ENCODE assay signal across 27 mouse cellular contexts in genomic region chr1:191046231-191046824, GRCm38 (mm10). TPM values are rescaled to one million over a fixed set of nuclear protein-coding genes. Genes with fewer than 3 reads are reported as not detected.
DNase-seq lines count a peak whose midpoint lies in the region; ATAC-seq and TF ChIP-seq lines count a peak whose summit lies in the region.
"Had no signal": no experiment of that assay in that cellular context is flagged by ENCODE, and none has a peak within 500 bp of the region (broad histone marks: within the 10 kb centered on the region; RNA-seq: fewer than 3 reads in every experiment).

No protein-coding gene starts in this region.

- no peak overlapping the region for H3K9ac ChIP-seq in hindbrain, embryonic 16.5 days (ENCODE audit: low read depth, low read length)
- H3K9ac ChIP-seq in hindbrain, embryonic 14.5 days = no peak overlapping the region
- no peak overlapping the region for H3K9ac ChIP-seq in stomach, postnatal 0 days (ENCODE audit: low read length)
- H3K9ac ChIP-seq: forebrain, postnatal 0 days; liver, embryonic 14.5 days; neural tube, embryonic 12.5 days had no signal

- 72% methylated on average over 7 of the region's 7 CpGs for WGBS in hindbrain, embryonic 16.5 days
- WGBS in hindbrain, embryonic 14.5 days = 73% methylated on average over 7 of the region's 7 CpGs
- 49% methylated on average over 7 of the region's 7 CpGs for WGBS in stomach, postnatal 0 days

- H3K4me2 ChIP-seq in hindbrain, embryonic 16.5 days (ENCODE audit: low read length) = no peak overlapping the region
- no peak overlapping the region for H3K4me2 ChIP-seq in hindbrain, embryonic 14.5 days (replicated peaks)
- H3K4me2 ChIP-seq in stomach, postnatal 0 days (replicated peaks; ENCODE audit: low read depth) = no peak overlapping the region
- H3K4me2 ChIP-seq: midbrain, embryonic 11.5 days; neural tube, embryonic 12.5 days had no signal

- H3K9me3 ChIP-seq in hindbrain, embryonic 16.5 days (ENCODE audit: control insufficient read depth, low read length) = no peaks in the 10 kb centered on the region
- no peaks in the 10 kb centered on the region for H3K9me3 ChIP-seq in hindbrain, embryonic 14.5 days (ENCODE audit: control insufficient read depth, low read length)
- no peaks in the 10 kb centered on the region for H3K9me3 ChIP-seq in stomach, postnatal 0 days (ENCODE audit: control insufficient read depth, low read length)
- H3K9me3 ChIP-seq: neural tube, embryonic 12.5 days had no signal

- H3K4me1 ChIP-seq in hindbrain, embryonic 16.5 days (ENCODE audit: control insufficient read depth, insufficient read depth, low read depth, low read length) = no peaks in the 10 kb centered on the region
- no peaks in the 10 kb centered on the region for H3K4me1 ChIP-seq in hindbrain, embryonic 14.5 days (replicated peaks; ENCODE audit: control insufficient read depth, insufficient read depth, low read length)
- no peaks in the 10 kb centered on the region for H3K4me1 ChIP-seq in stomach, postnatal 0 days (replicated peaks; ENCODE audit: control insufficient read depth, insufficient read depth)
- H3K4me1 ChIP-seq: neural tube, embryonic 12.5 days had no signal

- H3K4me3 ChIP-seq in hindbrain, embryonic 16.5 days (ENCODE audit: low read length) = no peak overlapping the region
- no peak overlapping the region for H3K4me3 ChIP-seq in hindbrain, embryonic 14.5 days (replicated peaks; ENCODE audit: low read length)
- H3K4me3 ChIP-seq in stomach, postnatal 0 days (ENCODE audit: low read depth, low read length) = no peak overlapping the region
- H3K4me3 ChIP-seq: neural tube, embryonic 12.5 days had no signal

- no peak overlapping the region for H3K27ac ChIP-seq in hindbrain, embryonic 16.5 days (ENCODE audit: low read depth, low read length)
- no peak overlapping the region for H3K27ac ChIP-seq in hindbrain, embryonic 14.5 days
- H3K27ac ChIP-seq in stomach, postnatal 0 days (replicated peaks) = peak overlapping the region; percentile 30; the same call in 1 of the 2 replicates
- H3K27ac ChIP-seq: liver, embryonic 14.5 days; macrophage; neural tube, embryonic 12.5 days had no signal

- TF ChIP-seq CTCF in stomach, postnatal 0 days (IDR thresholded peaks at IDR 0.05; ENCODE audit: low read depth) = no peak

- TF ChIP-seq EP300 in stomach, postnatal 0 days (optimal IDR thresholded peaks at IDR 0.05) = no peak

- no peak for DNase-seq in hindbrain, embryonic 14.5 days (ENCODE audit: low spot score)
- peak; percentile 22 to 36 for DNase-seq in kidney, postnatal 36 days
- DNase-seq in kidney, postnatal 4 days = no peak
- DNase-seq in gastrocnemius, postnatal 10 days = peak; percentile 23
- DNase-seq in stomach, postnatal 0 days (ENCODE audit: low spot score) = no peak
- DNase-seq in layer of hippocampus, adult 9-10 months (ENCODE audit: low spot score) = no peak
- DNase-seq: cerebellum, adult 11 months; embryo, embryonic 11 days; forebrain, postnatal 0 days; heart, postnatal 36 days; layer of hippocampus, postnatal 36 days; thymus, postnatal 25 days had no signal

- H3K36me3 ChIP-seq in hindbrain, embryonic 16.5 days (ENCODE audit: control insufficient read depth, insufficient read depth, low read length) = no peaks in the 10 kb centered on the region
- no peaks in the 10 kb centered on the region for H3K36me3 ChIP-seq in hindbrain, embryonic 14.5 days (replicated peaks; ENCODE audit: control insufficient read depth, insufficient read depth)
- no peaks in the 10 kb centered on the region for H3K36me3 ChIP-seq in stomach, postnatal 0 days (ENCODE audit: control insufficient read depth, insufficient read depth, low read length)
- H3K36me3 ChIP-seq: neural tube, embryonic 12.5 days had no signal

- no peaks in the 10 kb centered on the region for H3K27me3 ChIP-seq in hindbrain, embryonic 16.5 days (replicated peaks; ENCODE audit: control insufficient read depth, insufficient read depth, low read length)
- H3K27me3 ChIP-seq in hindbrain, embryonic 14.5 days (ENCODE audit: control insufficient read depth, insufficient read depth, low read length) = no peaks in the 10 kb centered on the region
- H3K27me3 ChIP-seq in stomach, postnatal 0 days (ENCODE audit: control insufficient read depth, insufficient read depth, low read length) = no peaks in the 10 kb centered on the region
- H3K27me3 ChIP-seq: neural tube, embryonic 12.5 days had no signal

- ATAC-seq in hindbrain, embryonic 16.5 days = peak; percentile 64; the same call in 1 of the 2 replicates
- no peak for ATAC-seq in hindbrain, embryonic 14.5 days (ENCODE audit: low FRiP score)
- ATAC-seq in stomach, postnatal 0 days (ENCODE audit: low FRiP score, low TSS enrichment) = peak; percentile 54; the same call in 1 of the 2 replicates
- ATAC-seq: forebrain, postnatal 0 days; inflammation-experienced regulatory T-cells, adult 6 months had no signal

RNA-seq across cellular contexts. Expression of gene Spata45, which starts 9.9 kb away (rescaled TPM):
- not detected in 2 replicates for polyA plus RNA-seq in hindbrain, embryonic 16.5 days (2015; fragmentation: Nextera tagmentation; extraction: Ambion mirVana)
- polyA plus RNA-seq in hindbrain, embryonic 14.5 days (2014; fragmentation: Nextera tagmentation; extraction: Ambion mirVana) = not detected in 2 replicates
- not detected for total RNA-seq in gastrocnemius, postnatal 10 days (2021)
- not detected in 2 replicates for polyA plus RNA-seq in stomach, postnatal 0 days (2015; fragmentation: Nextera tagmentation; extraction: Ambion mirVana)
- total RNA-seq: adrenal gland, adult 18-20 months; forebrain, postnatal 0 days; granulocyte monocyte progenitor cell, adult 5-6 weeks; heart, postnatal 36 days; layer of hippocampus, postnatal 36 days; left cerebral cortex, postnatal 14 days had no signal
- polyA plus RNA-seq: C2C12; embryonic facial prominence, embryonic 14.5 days; forebrain, postnatal 0 days; heart, embryonic 14.5 days; limb, embryonic 14.5 days; liver, embryonic 14.5 days; lung, embryonic 16.5 days; macrophage; midbrain, embryonic 11.5 days; small intestine, adult 2 months had no signal

RNA-seq across cellular contexts. Expression of gene Tatdn3, which starts 16.4 kb away (rescaled TPM):
- polyA plus RNA-seq in hindbrain, embryonic 16.5 days (2015; fragmentation: Nextera tagmentation; extraction: Ambion mirVana) = 16.2 and 16.9 TPM in 2 replicates
- polyA plus RNA-seq in hindbrain, embryonic 14.5 days (2014; fragmentation: Nextera tagmentation; extraction: Ambion mirVana) = 13.1 and 14.9 TPM in 2 replicates
- 10 to 100 TPM; 14.9 to 19.7 TPM for total RNA-seq in gastrocnemius, postnatal 10 days (2021)
- polyA plus RNA-seq in stomach, postnatal 0 days (2015; fragmentation: Nextera tagmentation; extraction: Ambion mirVana) = 8.9 and 11.7 TPM in 2 replicates

RNA-seq across cellular contexts. Expression of gene Nsl1, which starts 16.5 kb away (rescaled TPM):
- 3.6 and 3.9 TPM in 2 replicates for polyA plus RNA-seq in hindbrain, embryonic 16.5 days (2015; fragmentation: Nextera tagmentation; extraction: Ambion mirVana)
- 3.6 and 5.0 TPM in 2 replicates for polyA plus RNA-seq in hindbrain, embryonic 14.5 days (2014; fragmentation: Nextera tagmentation; extraction: Ambion mirVana)
- total RNA-seq in gastrocnemius, postnatal 10 days (2021) = 1 to 10 TPM; 1.2 to 2.6 TPM
- 3.5 and 5.2 TPM in 2 replicates for polyA plus RNA-seq in stomach, postnatal 0 days (2015; fragmentation: Nextera tagmentation; extraction: Ambion mirVana)

RNA-seq across cellular contexts. Expression of gene Flvcr1, which starts 20.4 kb away (rescaled TPM):
- 8.5 and 8.6 TPM in 2 replicates for polyA plus RNA-seq in hindbrain, embryonic 16.5 days (2015; fragmentation: Nextera tagmentation; extraction: Ambion mirVana)
- 10.3 and 11.6 TPM in 2 replicates for polyA plus RNA-seq in hindbrain, embryonic 14.5 days (2014; fragmentation: Nextera tagmentation; extraction: Ambion mirVana)
- total RNA-seq in gastrocnemius, postnatal 10 days (2021) = 10 to 100 TPM; 10.9 to 11.7 TPM
- 2.9 and 3.2 TPM in 2 replicates for polyA plus RNA-seq in stomach, postnatal 0 days (2015; fragmentation: Nextera tagmentation; extraction: Ambion mirVana)

RNA-seq across cellular contexts. Expression of gene Batf3, which starts 51.3 kb away (rescaled TPM):
- polyA plus RNA-seq in hindbrain, embryonic 16.5 days (2015; fragmentation: Nextera tagmentation; extraction: Ambion mirVana) = 2.5 and 3.9 TPM in 2 replicates
- polyA plus RNA-seq in hindbrain, embryonic 14.5 days (2014; fragmentation: Nextera tagmentation; extraction: Ambion mirVana) = 1.5 and 2.2 TPM in 2 replicates
- total RNA-seq in gastrocnemius, postnatal 10 days (2021) = under 1 TPM; 0.52 to 0.56 TPM
- polyA plus RNA-seq in stomach, postnatal 0 days (2015; fragmentation: Nextera tagmentation; extraction: Ambion mirVana) = 5.0 and 5.7 TPM in 2 replicates
- total RNA-seq: granulocyte monocyte progenitor cell, adult 5-6 weeks had no signal

Comparison
In these comparisons a context has a peak if more than half of its experiments do, and no peak if none do; other contexts are left out.
1. DNase-seq: peak in kidney, postnatal 36 days (2 of 2) and gastrocnemius, postnatal 10 days (single experiment); none in hindbrain, embryonic 14.5 days (single experiment), kidney, postnatal 4 days (0 of 2), stomach, postnatal 0 days (single experiment) and layer of hippocampus, adult 9-10 months (single experiment).